Mouse (Mus musculus): ENCODE results near the gene Elf5. TPM values are rescaled to one million over a fixed set of nuclear protein-coding genes. Genes with fewer than 3 reads are reported as not detected.

The Elf5 gene
- total RNA-seq, 1 experiment from 2014 or later: not detected

GRCm38 (mm10) chr2:103466272-103466671 lies 54.8 kb downstream of the Elf5 start:
- ATAC-seq (replicated peaks; ENCODE audit: low read depth, poor library complexity, severe bottlenecking): no peak

GRCm38 (mm10) chr2:103466984-103467588 lies 55.6 kb downstream of the Elf5 start:
- ATAC-seq (replicated peaks; ENCODE audit: low read depth, poor library complexity, severe bottlenecking): no peak

GRCm38 (mm10) chr2:103473362-103473761 lies 61.9 kb downstream of the Elf5 start:
- no peak for ATAC-seq (replicated peaks; ENCODE audit: low read depth, poor library complexity, severe bottlenecking)

GRCm38 (mm10) chr2:103476180-103476579 lies 64.7 kb downstream of the Elf5 start:
- ATAC-seq (replicated peaks; ENCODE audit: low read depth, poor library complexity, severe bottlenecking): no peak

- ATAC-seq (replicated peaks; ENCODE audit: low read depth, poor library complexity, severe bottlenecking): no peak
These were observed 65.2 kb downstream of the Elf5 start for GRCm38 (mm10) chr2:103476657-103477056.

- ATAC-seq (replicated peaks; ENCODE audit: low read depth, poor library complexity, severe bottlenecking): no peak
These were observed 66.0 kb downstream of the Elf5 start for GRCm38 (mm10) chr2:103477456-103477855.

- ATAC-seq (replicated peaks; ENCODE audit: low read depth, poor library complexity, severe bottlenecking): no peak
These were observed 66.8 kb downstream of the Elf5 start for GRCm38 (mm10) chr2:103478326-103478725.

- peak; percentile 23; the same call in 1 of the 2 replicates for ATAC-seq (replicated peaks; ENCODE audit: low read depth, poor library complexity, severe bottlenecking)
These were observed 68.8 kb downstream of the Elf5 start for GRCm38 (mm10) chr2:103480240-103480639.

GRCm38 (mm10) chr2:103480871-103481270 lies 69.4 kb downstream of the Elf5 start:
- ATAC-seq (replicated peaks; ENCODE audit: low read depth, poor library complexity, severe bottlenecking): no peak

GRCm38 (mm10) chr2:103481314-103482231 lies 70.1 kb downstream of the Elf5 start:
- ATAC-seq (replicated peaks; ENCODE audit: low read depth, poor library complexity, severe bottlenecking): no peak

GRCm38 (mm10) chr2:103483289-103483985 lies 71.9 kb downstream of the Elf5 start:
- ATAC-seq (replicated peaks; ENCODE audit: low read depth, poor library complexity, severe bottlenecking): no peak

GRCm38 (mm10) chr2:103483986-103484520 lies 72.6 kb downstream of the Elf5 start:
- ATAC-seq (replicated peaks; ENCODE audit: low read depth, poor library complexity, severe bottlenecking): no peak

- ATAC-seq (replicated peaks; ENCODE audit: low read depth, poor library complexity, severe bottlenecking): peak; percentile 92
These were observed 73.3 kb downstream of the Elf5 start, which contains the start of gene Cat for GRCm38 (mm10) chr2:103484617-103485401. Gene Cat, minus strand, starts transcription at chr2:103485160.

- no peak for ATAC-seq (replicated peaks; ENCODE audit: low read depth, poor library complexity, severe bottlenecking)
These were observed 81.0 kb downstream of the Elf5 start for GRCm38 (mm10) chr2:103492526-103492925.

GRCm38 (mm10) chr2:103493827-103494226 lies 82.3 kb downstream of the Elf5 start:
- ATAC-seq (replicated peaks; ENCODE audit: low read depth, poor library complexity, severe bottlenecking): no peak

GRCm38 (mm10) chr2:103495633-103496418 lies 84.3 kb downstream of the Elf5 start:
- peak; percentile 54; the same call in 1 of the 2 replicates for ATAC-seq (replicated peaks; ENCODE audit: low read depth, poor library complexity, severe bottlenecking)

Measured in common myeloid progenitor, adult 5-6 weeks (primary cell).